Mouse (Mus musculus): ENCODE data around the gene Prdm5. TPM values are rescaled to one million over a fixed set of nuclear protein-coding genes. Genes with fewer than 3 reads are reported as not detected.

The Prdm5 gene
- polyA plus RNA-seq, 1 experiment from 2014 or later = 19.8 TPM

DNA sequence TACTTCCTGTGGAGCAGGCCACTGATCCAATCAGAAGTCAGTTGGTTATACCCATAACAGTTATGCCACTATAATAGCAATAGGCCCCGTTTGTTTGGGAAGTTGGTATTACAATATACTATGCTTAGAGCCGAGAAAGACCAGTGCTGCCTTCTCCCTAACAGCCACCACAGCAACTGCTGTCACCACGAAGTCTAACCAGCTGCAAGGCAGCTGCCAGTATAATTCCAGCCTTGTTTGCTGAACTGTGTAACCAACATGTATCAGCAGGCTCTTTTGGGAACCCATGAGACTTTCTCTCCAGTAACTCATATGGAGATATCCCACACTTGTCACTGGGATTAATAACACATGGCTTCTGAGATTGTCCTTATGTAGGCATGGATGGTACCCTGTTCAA lies 19.6 kb downstream of the Prdm5 start:
- 94% methylated on average over 3 of the region's 3 CpGs for WGBS
- Histone ChIP-seq H3K27ac (ENCODE audit: low read depth, low read length) (no peak overlapping the region), H3K27me3 (ENCODE audit: control insufficient read depth, insufficient read depth, low read length) (no peaks in the 10 kb centered on the region), H3K36me3 (ENCODE audit: control insufficient read depth, insufficient read depth, low read length) (no peaks in the 10 kb centered on the region), H3K9ac (ENCODE audit: low read depth, low read length) (no peak overlapping the region), H3K4me3 (ENCODE audit: low read length) (no peak overlapping the region), H3K9me3 (ENCODE audit: control insufficient read depth, low read length) (no peaks in the 10 kb centered on the region), H3K4me2 (replicated peaks; ENCODE audit: low read depth, low read length) (no peak overlapping the region), H3K4me1 (ENCODE audit: control insufficient read depth, insufficient read depth, low read length) (no peaks in the 10 kb centered on the region)
- ATAC-seq (ENCODE audit: low FRiP score, low TSS enrichment) = no peak

GRCm38 (mm10) chr6:65811685-65812084 lies 32.9 kb downstream of the Prdm5 start:
- H3K4me3 ChIP-seq (ENCODE audit: low read length) = no peak overlapping the region
- no peak overlapping the region for H3K9ac ChIP-seq (ENCODE audit: low read depth, low read length)
- H3K27me3 ChIP-seq (ENCODE audit: control insufficient read depth, insufficient read depth, low read length) = no peaks in the 10 kb centered on the region
- WGBS = 55% methylated on average over 3 of the region's 3 CpGs
- no peaks in the 10 kb centered on the region for H3K4me1 ChIP-seq (ENCODE audit: control insufficient read depth, insufficient read depth, low read length)
- H3K27ac ChIP-seq (ENCODE audit: low read depth, low read length) = no peak overlapping the region
- H3K4me2 ChIP-seq (replicated peaks; ENCODE audit: low read depth, low read length) = no peak overlapping the region
- no peak for ATAC-seq (ENCODE audit: low FRiP score, low TSS enrichment)
- no peaks in the 10 kb centered on the region for H3K36me3 ChIP-seq (ENCODE audit: control insufficient read depth, insufficient read depth, low read length)
- H3K9me3 ChIP-seq (ENCODE audit: control insufficient read depth, low read length) = no peaks in the 10 kb centered on the region

GRCm38 (mm10) chr6:65818039-65818747 lies 39.4 kb downstream of the Prdm5 start:
- H3K4me3 ChIP-seq (ENCODE audit: low read length) = no peak overlapping the region
- no peak overlapping the region for H3K4me2 ChIP-seq (replicated peaks; ENCODE audit: low read depth, low read length)
- no peak overlapping the region for H3K9ac ChIP-seq (ENCODE audit: low read depth, low read length)
- H3K27ac ChIP-seq (ENCODE audit: low read depth, low read length) = no peak overlapping the region
- H3K27me3 ChIP-seq (ENCODE audit: control insufficient read depth, insufficient read depth, low read length) = no peaks in the 10 kb centered on the region
- no peaks in the 10 kb centered on the region for H3K9me3 ChIP-seq (ENCODE audit: control insufficient read depth, low read length)
- H3K36me3 ChIP-seq (ENCODE audit: control insufficient read depth, insufficient read depth, low read length) = no peaks in the 10 kb centered on the region
- H3K4me1 ChIP-seq (ENCODE audit: control insufficient read depth, insufficient read depth, low read length) = no peaks in the 10 kb centered on the region
- ATAC-seq (ENCODE audit: low FRiP score, low TSS enrichment) = no peak
- WGBS = 80% methylated on average over 4 of the region's 4 CpGs

DNA sequence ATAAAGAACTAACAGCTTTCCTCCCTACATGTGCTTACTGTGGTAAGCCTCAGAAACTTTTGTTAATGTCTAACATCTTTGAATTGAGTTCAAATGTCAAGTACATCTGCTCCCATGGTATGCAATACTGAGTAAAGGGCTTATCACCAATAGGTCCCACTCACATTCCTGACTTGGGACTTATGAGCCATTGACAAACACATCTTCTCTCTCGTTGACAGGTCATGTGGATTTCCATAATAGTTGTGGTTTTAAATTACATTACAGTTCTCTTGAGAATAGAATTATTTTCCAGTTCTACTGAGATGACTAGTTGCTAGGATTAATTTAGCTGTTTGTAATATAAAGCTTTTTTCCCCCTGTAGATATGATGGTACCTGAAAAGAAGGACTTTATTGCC lies 49.9 kb downstream of the Prdm5 start:
- Histone ChIP-seq H3K9ac (ENCODE audit: low read depth, low read length) (no peak overlapping the region), H3K9me3 (ENCODE audit: control insufficient read depth, low read length) (no peaks in the 10 kb centered on the region), H3K4me2 (replicated peaks; ENCODE audit: low read depth, low read length) (no peak overlapping the region), H3K4me3 (ENCODE audit: low read length) (no peak overlapping the region), H3K27me3 (ENCODE audit: control insufficient read depth, insufficient read depth, low read length) (no peaks in the 10 kb centered on the region), H3K4me1 (ENCODE audit: control insufficient read depth, insufficient read depth, low read length) (no peaks in the 10 kb centered on the region), H3K36me3 (ENCODE audit: control insufficient read depth, insufficient read depth, low read length) (peaks cover 11% of the 10 kb centered on the region), H3K27ac (ENCODE audit: low read depth, low read length) (no peak overlapping the region)
- ATAC-seq (ENCODE audit: low FRiP score, low TSS enrichment) = no peak
- WGBS = 64% methylated on average over 1 of the region's 1 CpGs

- 84% methylated on average over 5 of the region's 5 CpGs for WGBS
- Histone ChIP-seq H3K4me3 (ENCODE audit: low read length) (no peak overlapping the region), H3K27ac (ENCODE audit: low read depth, low read length) (no peak overlapping the region), H3K27me3 (ENCODE audit: control insufficient read depth, insufficient read depth, low read length) (no peaks in the 10 kb centered on the region), H3K9ac (ENCODE audit: low read depth, low read length) (no peak overlapping the region), H3K4me2 (replicated peaks; ENCODE audit: low read depth, low read length) (no peak overlapping the region), H3K9me3 (ENCODE audit: control insufficient read depth, low read length) (peaks cover 3% of the 10 kb centered on the region; the same call in 1 of the 2 replicates), H3K4me1 (ENCODE audit: control insufficient read depth, insufficient read depth, low read length) (no peaks in the 10 kb centered on the region), H3K36me3 (ENCODE audit: control insufficient read depth, insufficient read depth, low read length) (peaks cover 11% of the 10 kb centered on the region)
- no peak for ATAC-seq (ENCODE audit: low FRiP score, low TSS enrichment)
Observed at GRCm38 (mm10) chr6:65831443-65831842, 52.7 kb downstream of the Prdm5 start.

DNA sequence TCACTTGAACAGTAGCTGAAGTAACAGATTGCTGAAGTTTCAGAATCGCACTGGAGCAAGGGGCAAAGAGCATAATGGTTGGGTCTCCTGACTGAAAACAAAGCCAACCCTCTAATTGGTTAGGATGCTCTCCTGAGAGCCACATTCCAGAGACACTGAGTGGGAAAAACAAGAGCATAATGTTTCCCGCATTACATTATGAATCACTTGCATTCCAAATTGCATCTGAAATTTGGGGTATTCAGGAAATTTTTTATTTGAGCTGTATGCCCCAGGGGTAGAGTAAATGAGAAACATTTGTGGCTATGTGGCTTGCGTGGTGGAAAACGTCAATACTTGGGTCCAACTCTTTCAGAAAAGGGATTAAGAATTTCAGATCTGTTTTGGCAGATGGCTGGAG lies 55.2 kb downstream of the Prdm5 start:
- Histone ChIP-seq H3K4me3 (ENCODE audit: low read length) (no peak overlapping the region), H3K36me3 (ENCODE audit: control insufficient read depth, insufficient read depth, low read length) (peaks cover 11% of the 10 kb centered on the region), H3K27me3 (ENCODE audit: control insufficient read depth, insufficient read depth, low read length) (no peaks in the 10 kb centered on the region), H3K9me3 (ENCODE audit: control insufficient read depth, low read length) (peaks cover 3% of the 10 kb centered on the region; the same call in 1 of the 2 replicates), H3K4me1 (ENCODE audit: control insufficient read depth, insufficient read depth, low read length) (no peaks in the 10 kb centered on the region), H3K27ac (ENCODE audit: low read depth, low read length) (no peak overlapping the region), H3K4me2 (replicated peaks; ENCODE audit: low read depth, low read length) (no peak overlapping the region), H3K9ac (ENCODE audit: low read depth, low read length) (no peak overlapping the region)
- 92% methylated on average over 4 of the region's 4 CpGs for WGBS
- ATAC-seq (ENCODE audit: low FRiP score, low TSS enrichment) = no peak

GRCm38 (mm10) chr6:65842579-65842978 lies 63.8 kb downstream of the Prdm5 start:
- Histone ChIP-seq H3K9ac (ENCODE audit: low read depth, low read length) (no peak overlapping the region), H3K9me3 (ENCODE audit: control insufficient read depth, low read length) (no peaks in the 10 kb centered on the region), H3K27me3 (ENCODE audit: control insufficient read depth, insufficient read depth, low read length) (no peaks in the 10 kb centered on the region), H3K36me3 (ENCODE audit: control insufficient read depth, insufficient read depth, low read length) (no peaks in the 10 kb centered on the region), H3K4me1 (ENCODE audit: control insufficient read depth, insufficient read depth, low read length) (no peaks in the 10 kb centered on the region), H3K4me2 (replicated peaks; ENCODE audit: low read depth, low read length) (no peak overlapping the region), H3K27ac (ENCODE audit: low read depth, low read length) (no peak overlapping the region), H3K4me3 (ENCODE audit: low read length) (no peak overlapping the region)
- ATAC-seq (ENCODE audit: low FRiP score, low TSS enrichment) = no peak
- 91% methylated on average over 4 of the region's 4 CpGs for WGBS

GRCm38 (mm10) chr6:65849127-65849526 lies 70.3 kb downstream of the Prdm5 start:
- Histone ChIP-seq H3K27me3 (ENCODE audit: control insufficient read depth, insufficient read depth, low read length) (no peaks in the 10 kb centered on the region), H3K4me3 (ENCODE audit: low read length) (no peak overlapping the region), H3K27ac (ENCODE audit: low read depth, low read length) (no peak overlapping the region), H3K4me2 (replicated peaks; ENCODE audit: low read depth, low read length) (no peak overlapping the region), H3K9ac (ENCODE audit: low read depth, low read length) (no peak overlapping the region), H3K9me3 (ENCODE audit: control insufficient read depth, low read length) (no peaks in the 10 kb centered on the region), H3K36me3 (ENCODE audit: control insufficient read depth, insufficient read depth, low read length) (no peaks in the 10 kb centered on the region), H3K4me1 (ENCODE audit: control insufficient read depth, insufficient read depth, low read length) (no peaks in the 10 kb centered on the region)
- 71% methylated on average over 4 of the region's 4 CpGs for WGBS
- no peak for ATAC-seq (ENCODE audit: low FRiP score, low TSS enrichment)

DNA sequence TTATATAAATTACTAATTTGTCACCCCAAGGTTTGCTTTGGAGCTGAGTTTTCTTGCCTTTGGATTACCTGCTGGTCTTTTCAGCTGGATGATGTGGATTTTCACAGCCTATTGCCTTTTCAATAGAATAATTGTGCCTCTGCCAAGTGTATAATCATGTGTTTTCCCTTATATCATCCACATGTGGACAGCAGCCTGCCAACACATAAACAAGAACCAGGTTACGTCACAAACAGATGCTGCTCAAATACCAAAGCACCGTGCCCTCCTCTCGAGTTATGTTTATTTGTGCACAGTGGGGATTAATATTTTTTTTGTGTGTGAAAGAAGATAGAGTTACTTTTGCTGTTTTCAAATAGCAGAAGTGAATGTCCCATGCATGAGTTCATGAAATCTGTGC lies 70.9 kb downstream of the Prdm5 start:
- Histone ChIP-seq H3K9ac (ENCODE audit: low read depth, low read length) (no peak overlapping the region), H3K27ac (ENCODE audit: low read depth, low read length) (no peak overlapping the region), H3K4me1 (ENCODE audit: control insufficient read depth, insufficient read depth, low read length) (no peaks in the 10 kb centered on the region), H3K36me3 (ENCODE audit: control insufficient read depth, insufficient read depth, low read length) (no peaks in the 10 kb centered on the region), H3K4me3 (ENCODE audit: low read length) (no peak overlapping the region), H3K4me2 (replicated peaks; ENCODE audit: low read depth, low read length) (no peak overlapping the region), H3K27me3 (ENCODE audit: control insufficient read depth, insufficient read depth, low read length) (no peaks in the 10 kb centered on the region), H3K9me3 (ENCODE audit: control insufficient read depth, low read length) (no peaks in the 10 kb centered on the region)
- ATAC-seq (ENCODE audit: low FRiP score, low TSS enrichment) = no peak
- WGBS = 86% methylated on average over 3 of the region's 3 CpGs
